Mouse (Mus musculus) adrenal gland, postnatal 14 days (tissue): Measurements from ENCODE around the gene Smpd3. TPM values are rescaled to one million over a fixed set of nuclear protein-coding genes. Genes with fewer than 3 reads are reported as not detected.
A peak's percentile ranks its signal among the peaks of the same experiment; 100 is the strongest.

Experiments
- DNase-seq: peaks from one replicate; pipeline ENCODE4 v3.0.0; 2021; ENCODE audit warnings: mixed read lengths
- total RNA-seq: library from RNA; stranded (reverse); gene quantifications from 2 replicates; pipeline ENCODE4 v1.2.3, GENCODE M21; 2021

The Smpd3 gene
- total RNA-seq, 1 experiment from 2014 or later, result 10.2 TPM

DNA sequence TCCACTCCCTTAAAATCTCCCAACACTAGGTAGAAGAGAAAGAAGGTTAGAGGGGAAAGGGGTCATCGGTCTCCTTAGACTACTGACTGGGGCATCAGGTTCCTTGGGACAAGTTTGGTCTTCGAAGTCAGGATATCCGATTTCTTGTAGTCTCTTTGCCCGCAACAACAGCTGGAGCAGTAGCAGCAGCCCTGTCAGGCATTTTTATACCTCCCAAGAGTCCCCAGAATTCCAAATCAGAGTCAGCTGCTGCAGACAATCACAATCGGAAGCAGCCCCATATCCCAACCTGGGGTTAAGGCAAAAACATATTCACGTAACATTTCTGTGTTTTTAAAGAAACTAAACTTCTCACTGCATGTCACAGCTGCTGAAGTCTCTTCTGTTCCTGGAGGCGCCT lies 106.3 kb downstream of the Smpd3 start:
- no peak for DNase-seq

GRCm38 (mm10) chr8:106226589-106226988 lies 111.2 kb downstream of the Smpd3 start:
- peak; percentile 64 for DNase-seq

GRCm38 (mm10) chr8:106219620-106220019 lies 118.2 kb downstream of the Smpd3 start:
- no peak for DNase-seq

GRCm38 (mm10) chr8:106213959-106214358 lies 123.8 kb downstream of the Smpd3 start:
- DNase-seq, result no peak

- no peak for DNase-seq
These were observed 126.4 kb downstream of the Smpd3 start for GRCm38 (mm10) chr8:106211421-106211820.

- DNase-seq, result peak; percentile 98
These were observed 126.9 kb downstream of the Smpd3 start, which contains the start of the genes Slc7a6os and Prmt7 for GRCm38 (mm10) chr8:106210821-106211345. Gene Slc7a6os, minus strand, starts transcription at chr8:106210935. Gene Prmt7, plus strand, starts transcription at chr8:106210936.

- DNase-seq, result peak; percentile 29
These were observed 127.6 kb downstream of the Smpd3 start for GRCm38 (mm10) chr8:106210035-106210731.

Other genes starting within 250 kb of the Smpd3 start
- 5.3 and 8.8 TPM in 2 replicates for gene Esrp2, start 201.0 kb downstream of the Smpd3 start, total RNA-seq
- gene Pla2g15, start 187.6 kb downstream of the Smpd3 start, total RNA-seq, result 13.5 and 18.6 TPM in 2 replicates
- gene Slc7a6, start 169.1 kb downstream of the Smpd3 start, total RNA-seq, result 30.3 and 38.3 TPM in 2 replicates
- gene Slc7a6os, start 127.1 kb downstream of the Smpd3 start, total RNA-seq, result 23.3 and 28.1 TPM in 2 replicates
- 22.7 and 26.8 TPM in 2 replicates for gene Prmt7, start 127.1 kb downstream of the Smpd3 start, total RNA-seq
- gene Zfp90, start 77.3 kb upstream of the Smpd3 start, total RNA-seq, result 5.3 and 8.3 TPM in 2 replicates
- gene 6030452D12Rik, start 162.5 kb upstream of the Smpd3 start, total RNA-seq, result not detected in 2 replicates
- 0.68 and 0.74 TPM in 2 replicates for gene Cdh3, start 172.9 kb upstream of the Smpd3 start, total RNA-seq
- 103 and 135 TPM in 2 replicates for gene Gm10073, start 235.5 kb upstream of the Smpd3 start, total RNA-seq